Mouse (Mus musculus): ENCODE results near the gene Arrb1. TPM values are rescaled to one million over a fixed set of nuclear protein-coding genes. Genes with fewer than 3 reads are reported as not detected.

The Arrb1 gene
- polyA plus RNA-seq, 1 experiment from 2014 or later: 16.6 TPM

DNA sequence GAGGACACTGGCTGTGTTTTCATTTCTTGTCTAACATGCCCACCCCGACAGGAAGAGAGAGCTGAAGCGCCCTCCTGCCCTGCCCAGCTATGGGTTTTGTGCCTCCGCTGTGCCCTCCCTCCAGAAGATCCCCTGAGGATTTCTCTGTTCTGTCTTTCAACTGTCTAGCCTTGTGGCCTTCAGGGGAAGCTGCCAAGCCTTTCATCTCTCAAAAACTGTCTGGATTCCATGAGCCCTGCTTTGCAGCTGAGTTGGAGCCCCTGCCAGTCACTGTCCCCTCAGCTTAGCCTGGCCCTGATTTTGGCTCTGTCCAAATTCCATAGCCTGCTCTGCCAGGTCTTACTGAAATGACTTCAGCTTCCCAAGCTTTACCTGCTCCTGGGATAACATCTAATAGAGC lies 71.5 kb downstream of the Arrb1 start:
- WGBS: 67% methylated on average over 3 of the region's 3 CpGs
- no peak overlapping the region for H3K27ac ChIP-seq (replicated peaks)
- no peaks in the 10 kb centered on the region for H3K4me1 ChIP-seq

GRCm38 (mm10) chr7:99607632-99608031 lies 72.4 kb downstream of the Arrb1 start:
- no peak overlapping the region for H3K4me2 ChIP-seq
- ATAC-seq (ENCODE audit: low FRiP score): no peak
- H3K27ac ChIP-seq (replicated peaks): no peak overlapping the region
- no peaks in the 10 kb centered on the region for H3K9me3 ChIP-seq (replicated peaks)
- no peaks in the 10 kb centered on the region for H3K4me1 ChIP-seq
- H3K27me3 ChIP-seq (replicated peaks): no peaks in the 10 kb centered on the region
- H3K4me3 ChIP-seq (replicated peaks): no peak overlapping the region
- no peak overlapping the region for H3K9ac ChIP-seq (replicated peaks)
- H3K36me3 ChIP-seq: peaks cover 29% of the 10 kb centered on the region
- 69% methylated on average over 2 of the region's 2 CpGs for WGBS

More for the DNA sequence above, 71.5 kb downstream of the Arrb1 start:
- Histone ChIP-seq H3K9me3 (replicated peaks) (no peaks in the 10 kb centered on the region), H3K36me3 (peaks cover 37% of the 10 kb centered on the region), H3K9ac (replicated peaks) (no peak overlapping the region), H3K27me3 (replicated peaks) (no peaks in the 10 kb centered on the region), H3K4me3 (replicated peaks) (no peak overlapping the region), H3K4me2 (no peak overlapping the region)
- ATAC-seq (ENCODE audit: low FRiP score): no peak

DNA sequence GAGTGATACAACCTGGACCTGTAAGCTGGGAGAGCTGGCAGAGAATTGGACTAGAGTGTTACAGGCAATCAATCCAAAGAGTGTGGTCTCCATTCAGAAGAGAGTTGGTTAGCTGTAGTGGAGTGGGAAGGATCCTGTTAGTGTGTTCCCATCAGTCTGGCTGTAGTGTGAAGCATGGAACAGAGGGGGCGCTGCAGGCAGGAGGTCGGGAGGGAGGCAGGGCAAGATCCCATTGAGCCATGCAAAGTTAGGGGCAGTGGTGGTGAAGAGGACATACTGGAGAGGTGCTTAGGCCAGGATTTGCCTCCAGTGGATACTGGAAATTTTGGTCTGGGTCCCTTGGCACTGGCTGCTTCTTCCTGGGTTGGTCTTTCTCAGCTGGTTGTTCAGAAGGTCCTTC lies 83.0 kb downstream of the Arrb1 start:
- peaks cover 13% of the 10 kb centered on the region; the same call in 1 of the 2 replicates for H3K27me3 ChIP-seq (replicated peaks)
- no peak overlapping the region for H3K4me3 ChIP-seq (replicated peaks)
- no peaks in the 10 kb centered on the region for H3K36me3 ChIP-seq
- 77% methylated on average over 2 of the region's 2 CpGs for WGBS
- H3K4me1 ChIP-seq: no peaks in the 10 kb centered on the region
- no peak overlapping the region for H3K9ac ChIP-seq (replicated peaks)
- no peak overlapping the region for H3K27ac ChIP-seq (replicated peaks)
- no peak overlapping the region for H3K4me2 ChIP-seq
- H3K9me3 ChIP-seq (replicated peaks): no peaks in the 10 kb centered on the region
- no peak for ATAC-seq (ENCODE audit: low FRiP score)

DNA sequence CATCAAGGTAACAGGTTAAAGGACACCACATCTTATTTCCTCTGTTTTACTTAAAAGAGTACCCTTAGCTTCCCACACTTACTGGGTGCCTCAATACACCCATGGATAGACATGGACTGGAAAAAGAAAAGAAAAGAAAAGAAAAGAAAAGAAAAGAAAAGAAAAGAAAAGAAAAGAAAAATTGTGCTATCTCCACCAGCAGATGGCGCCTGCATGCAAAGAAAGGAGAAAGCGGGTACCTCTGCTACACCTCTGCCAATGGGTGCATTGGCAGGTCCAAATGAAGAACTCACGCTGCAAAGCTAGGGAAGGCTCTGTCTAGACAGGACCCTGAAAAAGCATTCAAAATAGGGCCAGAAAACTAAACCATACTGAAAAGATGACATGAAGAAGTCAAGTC lies 83.6 kb downstream of the Arrb1 start:
- 7% methylated on average over 3 of the region's 3 CpGs for WGBS
- ATAC-seq (ENCODE audit: low FRiP score): no peak
- Histone ChIP-seq H3K4me2 (no peak overlapping the region), H3K36me3 (no peaks in the 10 kb centered on the region), H3K4me1 (no peaks in the 10 kb centered on the region), H3K27ac (replicated peaks) (no peak overlapping the region), H3K9ac (replicated peaks) (no peak overlapping the region), H3K4me3 (replicated peaks) (no peak overlapping the region), H3K27me3 (replicated peaks) (peaks cover 16% of the 10 kb centered on the region), H3K9me3 (replicated peaks) (no peaks in the 10 kb centered on the region)

- peak; percentile 92 for ATAC-seq (ENCODE audit: low FRiP score)
- H3K4me2 ChIP-seq: peak overlapping the region; percentile 91
- peaks cover 63% of the 10 kb centered on the region for H3K27me3 ChIP-seq (replicated peaks)
- H3K27ac ChIP-seq (replicated peaks): peak overlapping the region; percentile 61; the same call in 1 of the 2 replicates
- peak overlapping the region; percentile 60 for H3K9ac ChIP-seq (replicated peaks)
- peaks cover 24% of the 10 kb centered on the region for H3K4me1 ChIP-seq
- under 1% methylated on average over 79 of the region's 81 CpGs for WGBS
- H3K4me3 ChIP-seq (replicated peaks): peak overlapping the region; percentile 57
- H3K36me3 ChIP-seq: no peaks in the 10 kb centered on the region
- no peaks in the 10 kb centered on the region for H3K9me3 ChIP-seq (replicated peaks)
Measured at GRCm38 (mm10) chr7:99625722-99626375, 90.6 kb downstream of the Arrb1 start.

GRCm38 (mm10) chr7:99626376-99627270 lies 91.4 kb downstream of the Arrb1 start, which contains the start of gene Tpbgl:
Tpbgl (minus strand) TSS chr7:99627103.
- peaks cover 24% of the 10 kb centered on the region for H3K4me1 ChIP-seq
- H3K4me3 ChIP-seq (replicated peaks): peak within 1 kb of the TSS; percentile 57
- no peaks in the 10 kb centered on the region for H3K9me3 ChIP-seq (replicated peaks)
- peaks cover 67% of the 10 kb centered on the region for H3K27me3 ChIP-seq (replicated peaks)
- H3K9ac ChIP-seq (replicated peaks): peak within 1 kb of the TSS; percentile 60
- ATAC-seq (ENCODE audit: low FRiP score): no peak
- H3K4me2 ChIP-seq: peak within 1 kb of the TSS; percentile 91
- no peaks in the 10 kb centered on the region for H3K36me3 ChIP-seq
- WGBS: under 1% methylated on average over 77 of the region's 83 CpGs
- peak within 1 kb of the TSS; percentile 61; the same call in 1 of the 2 replicates for H3K27ac ChIP-seq (replicated peaks)

- Histone ChIP-seq H3K27me3 (replicated peaks) (peaks cover 67% of the 10 kb centered on the region), H3K4me2 (peak overlapping the region; percentile 91), H3K9ac (replicated peaks) (no peak overlapping the region), H3K27ac (replicated peaks) (no peak overlapping the region), H3K4me3 (replicated peaks) (peak overlapping the region; percentile 57; the same call in 1 of the 2 replicates), H3K4me1 (peaks cover 24% of the 10 kb centered on the region), H3K9me3 (replicated peaks) (no peaks in the 10 kb centered on the region), H3K36me3 (no peaks in the 10 kb centered on the region)
- WGBS: 8% methylated on average over 7 of the region's 7 CpGs
- no peak for ATAC-seq (ENCODE audit: low FRiP score)
Measured at GRCm38 (mm10) chr7:99627366-99627765, 92.1 kb downstream of the Arrb1 start.

DNA sequence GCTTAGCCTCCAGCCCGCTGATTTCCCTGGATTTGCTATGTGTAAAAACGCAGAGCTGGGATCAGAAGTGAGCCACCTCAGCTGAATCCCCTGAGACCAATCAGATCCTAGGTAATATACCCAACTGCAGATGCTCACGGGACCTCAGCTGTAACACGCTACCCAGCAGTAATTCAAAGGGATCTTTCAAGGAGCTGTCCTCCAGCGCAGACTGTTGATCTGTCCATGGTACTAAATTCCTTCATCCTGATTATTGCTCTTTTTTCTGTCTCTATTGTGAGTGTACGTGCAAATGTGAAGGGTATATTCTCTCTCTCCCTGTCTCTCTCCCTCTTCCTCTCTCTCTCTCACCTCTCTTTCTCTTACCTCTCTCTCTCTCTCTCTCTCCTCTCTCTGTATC lies 97.0 kb downstream of the Arrb1 start:
- H3K9ac ChIP-seq (replicated peaks): no peak overlapping the region
- H3K4me3 ChIP-seq (replicated peaks): no peak overlapping the region
- H3K27me3 ChIP-seq (replicated peaks): peaks cover 27% of the 10 kb centered on the region
- ATAC-seq (ENCODE audit: low FRiP score): no peak
- WGBS: 18% methylated on average over 6 of the region's 6 CpGs
- H3K36me3 ChIP-seq: no peaks in the 10 kb centered on the region
- H3K4me1 ChIP-seq: peaks cover 2% of the 10 kb centered on the region; the same call in 1 of the 2 replicates
- H3K9me3 ChIP-seq (replicated peaks): no peaks in the 10 kb centered on the region
- H3K4me2 ChIP-seq: no peak overlapping the region
- H3K27ac ChIP-seq (replicated peaks): no peak overlapping the region

DNA sequence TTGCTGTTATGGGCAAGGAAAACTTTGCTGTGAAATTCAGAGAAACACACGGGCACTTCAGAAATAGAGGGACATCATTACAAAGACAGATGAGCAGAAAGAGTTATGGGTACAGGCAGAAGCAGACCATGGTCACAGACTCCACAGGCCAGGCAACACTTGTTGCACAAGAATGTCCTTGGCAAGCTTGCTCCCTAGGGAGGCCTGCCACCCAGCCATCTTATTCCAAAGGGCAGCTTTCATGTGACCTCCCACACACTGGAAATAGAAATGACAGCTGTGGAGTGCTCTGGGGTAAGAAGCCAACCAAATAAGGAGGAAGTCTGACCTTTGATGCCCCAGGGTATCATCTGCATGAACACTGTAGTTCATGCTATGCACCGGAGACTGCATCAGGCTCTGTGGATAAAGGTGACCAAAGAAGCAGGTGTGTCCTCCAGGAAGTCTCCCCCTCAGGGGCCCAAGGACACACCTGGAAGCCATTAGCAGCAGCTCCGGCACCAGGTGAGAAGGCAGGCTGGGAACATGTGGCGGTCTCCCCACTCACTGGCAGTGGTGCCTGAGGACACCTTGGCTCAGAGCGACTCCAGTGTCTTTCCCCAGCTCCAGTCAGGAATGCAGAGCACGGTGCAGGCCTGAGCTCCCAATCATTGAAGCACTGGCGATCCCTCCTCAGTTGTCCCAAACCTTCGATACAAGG lies 98.8 kb downstream of the Arrb1 start:
- ATAC-seq (ENCODE audit: low FRiP score): no peak
- Histone ChIP-seq H3K36me3 (no peaks in the 10 kb centered on the region), H3K4me2 (no peak overlapping the region), H3K27me3 (replicated peaks) (peaks cover 9% of the 10 kb centered on the region; the same call in 1 of the 2 replicates), H3K9me3 (replicated peaks) (no peaks in the 10 kb centered on the region), H3K27ac (replicated peaks) (no peak overlapping the region), H3K9ac (replicated peaks) (no peak overlapping the region), H3K4me3 (replicated peaks) (no peak overlapping the region), H3K4me1 (no peaks in the 10 kb centered on the region)
- 80% methylated on average over 8 of the region's 8 CpGs for WGBS

DNA sequence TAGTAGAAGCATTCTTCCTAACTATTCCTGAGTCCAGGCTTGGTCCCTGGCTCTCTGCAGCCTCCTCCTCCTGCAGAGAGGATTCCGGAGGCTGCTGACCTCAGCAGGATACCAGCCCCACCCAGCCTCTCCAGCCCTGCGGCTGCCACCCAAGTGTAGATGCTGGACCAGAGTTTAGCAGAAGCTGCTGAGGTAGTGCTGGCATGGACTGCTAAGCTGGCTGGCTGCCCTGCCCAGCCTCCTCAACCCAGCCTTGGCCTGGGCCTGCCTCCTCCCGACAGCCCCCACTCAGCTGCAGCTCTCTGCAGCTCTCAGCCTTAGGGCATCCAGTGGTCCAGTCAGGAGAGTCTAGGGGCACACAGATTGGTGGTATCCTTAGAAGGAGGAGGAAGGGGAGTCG lies 106.0 kb downstream of the Arrb1 start:
- Histone ChIP-seq H3K4me2 (no peak overlapping the region), H3K4me1 (no peaks in the 10 kb centered on the region), H3K36me3 (no peaks in the 10 kb centered on the region), H3K4me3 (replicated peaks) (no peak overlapping the region), H3K9me3 (replicated peaks) (no peaks in the 10 kb centered on the region), H3K27ac (replicated peaks) (no peak overlapping the region), H3K9ac (replicated peaks) (no peak overlapping the region), H3K27me3 (replicated peaks) (no peaks in the 10 kb centered on the region)
- ATAC-seq (ENCODE audit: low FRiP score): no peak
- 51% methylated on average over 4 of the region's 4 CpGs for WGBS

- H3K9ac ChIP-seq (replicated peaks): no peak overlapping the region
- no peaks in the 10 kb centered on the region for H3K36me3 ChIP-seq
- no peaks in the 10 kb centered on the region for H3K4me1 ChIP-seq
- H3K4me2 ChIP-seq: no peak overlapping the region
- H3K9me3 ChIP-seq (replicated peaks): no peaks in the 10 kb centered on the region
- no peak overlapping the region for H3K27ac ChIP-seq (replicated peaks)
- no peaks in the 10 kb centered on the region for H3K27me3 ChIP-seq (replicated peaks)
- H3K4me3 ChIP-seq (replicated peaks): no peak overlapping the region
- no peak for ATAC-seq (ENCODE audit: low FRiP score)
- 70% methylated on average over 3 of the region's 3 CpGs for WGBS
Measured at GRCm38 (mm10) chr7:99642078-99642477, 106.8 kb downstream of the Arrb1 start.

Data from neural tube, embryonic 15.5 days (tissue).